Mouse (Mus musculus) monocyte, adult 5-6 weeks (primary cell): ENCODE data around the gene Echdc2. TPM values are rescaled to one million over a fixed set of nuclear protein-coding genes. Genes with fewer than 3 reads are reported as not detected.

Experiments
- ATAC-seq: fragments of 153-309, 156-312 bp; replicated peaks from 2 replicates; pipeline ENCODE4 v1.8.0; 2017; ENCODE audit warnings: mild to moderate bottlenecking; ENCODE audit not compliant: low TSS enrichment, insufficient number of reproducible peaks, severe bottlenecking, poor library complexity, low FRiP score
- total RNA-seq: library from RNA; stranded (forward); fragments of 200-1000, 200-491, 200-594 nt; gene quantifications from 3 replicates; pipeline ENCODE4 v1.2.3, GENCODE M21; 2017

Echdc2 gene
- total RNA-seq, 1 experiment from 2014 or later = not detected

GRCm38 (mm10) chr4:108182278-108182677 is 17.0 kb downstream of the Echdc2 start:
- no peak for ATAC-seq

- ATAC-seq = no peak
Observed at GRCm38 (mm10) chr4:108192821-108193323, 27.6 kb downstream of the Echdc2 start.

DNA sequence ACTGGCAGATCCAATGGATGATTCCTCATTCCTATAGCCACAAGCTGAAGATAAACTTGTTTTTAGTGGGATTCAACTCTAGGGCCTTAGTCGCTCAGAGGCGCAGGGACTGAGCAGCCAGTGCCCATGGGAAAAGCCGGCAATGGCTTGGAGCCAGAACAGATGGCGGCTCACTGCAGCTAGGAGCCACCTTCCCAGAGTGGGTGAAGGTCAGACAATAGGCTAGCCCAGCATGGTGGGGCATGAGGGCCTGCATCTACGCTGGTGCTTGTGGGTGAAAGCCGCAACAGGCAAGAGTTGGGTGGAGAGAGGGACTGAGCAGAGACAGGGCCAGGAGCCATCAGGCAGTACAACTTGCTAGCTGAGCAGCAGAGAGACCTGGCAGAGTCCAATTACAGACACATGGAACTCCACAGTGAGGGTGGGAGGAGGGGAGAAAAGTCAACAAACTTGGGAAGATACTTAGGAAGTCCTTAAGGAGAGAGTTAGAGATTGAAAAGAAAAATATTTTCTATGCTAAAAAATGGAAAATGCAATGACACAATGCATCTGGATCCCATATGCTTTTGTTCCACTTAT is 31.1 kb downstream of the Echdc2 start:
- ATAC-seq = no peak

- no peak for ATAC-seq
Observed at GRCm38 (mm10) chr4:108199236-108199635, 34.0 kb downstream of the Echdc2 start.

- ATAC-seq = no peak
Observed at GRCm38 (mm10) chr4:108204629-108205028, 39.4 kb downstream of the Echdc2 start.

GRCm38 (mm10) chr4:108213023-108213422 is 47.8 kb downstream of the Echdc2 start:
- no peak for ATAC-seq

GRCm38 (mm10) chr4:108217332-108218179 is 52.3 kb downstream of the Echdc2 start, which contains the start of gene Zyg11a:
TSS of gene Zyg11a (minus strand) at chr4:108218048.
- no peak for ATAC-seq

DNA sequence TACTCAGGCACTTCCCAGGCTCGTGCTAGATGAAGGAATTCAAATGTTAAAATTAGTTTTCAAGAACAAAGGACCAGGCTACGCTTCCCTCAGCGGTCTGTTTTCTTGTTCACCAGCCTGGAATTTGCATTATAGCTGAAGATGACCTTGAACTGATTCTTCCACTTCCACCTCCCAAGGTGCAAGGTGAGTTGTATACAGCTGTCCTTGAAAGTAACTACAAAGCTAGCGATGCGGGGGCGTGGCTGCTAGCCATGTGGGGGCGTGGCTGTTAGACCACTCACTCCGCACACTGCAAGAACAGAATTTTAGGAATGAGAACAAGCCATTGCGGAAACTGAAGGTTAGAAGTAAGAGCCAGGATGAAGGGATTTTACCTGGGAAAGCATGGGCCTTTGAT is 53.8 kb downstream of the Echdc2 start:
- ATAC-seq = no peak

GRCm38 (mm10) chr4:108222507-108222906 is 57.3 kb downstream of the Echdc2 start:
- ATAC-seq = no peak

- ATAC-seq = no peak
Observed at GRCm38 (mm10) chr4:108225341-108225872, 60.2 kb downstream of the Echdc2 start.

Other genes with a start within 250 kb of the Echdc2 start
- 3.9 to 14.6 TPM (median 7.4 TPM) in 3 replicates for gene Cpt2, start 241.8 kb upstream of the Echdc2 start, total RNA-seq
- gene Slc1a7, start 197.1 kb upstream of the Echdc2 start, total RNA-seq = not detected in 3 replicates
- gene Podn, start 69.0 kb upstream of the Echdc2 start, total RNA-seq = 1.8 TPM in 1 of 3 replicates, not detected in the others
- 304 to 385 TPM (median 344 TPM) in 3 replicates for gene Scp2, start 20.4 kb upstream of the Echdc2 start, total RNA-seq
- gene Zyg11a, start 52.6 kb downstream of the Echdc2 start, total RNA-seq = not detected in 3 replicates
- gene Zyg11b, start 135.7 kb downstream of the Echdc2 start, total RNA-seq = 21.1 to 28.9 TPM (median 23.0 TPM) in 3 replicates
- 5.1 to 9.4 TPM (median 8.6 TPM) in 3 replicates for gene Coa7, start 162.7 kb downstream of the Echdc2 start, total RNA-seq
- gene Shisal2a, start 217.9 kb downstream of the Echdc2 start, total RNA-seq = not detected in 3 replicates
- gene Gpx7, start 241.5 kb downstream of the Echdc2 start, total RNA-seq = 0.78 TPM in 1 of 3 replicates, not detected in the others